Mouse (Mus musculus) embryonic facial prominence, embryonic 15.5 days (tissue): ENCODE results near the gene Uvrag. TPM values are rescaled to one million over a fixed set of nuclear protein-coding genes. Genes with fewer than 3 reads are reported as not detected.

Experiments used
- ATAC-seq: fragments of 200-750 bp; cut with Nextera tagmentation; 2 replicates; pipeline ENCODE4 v1.8.0; 2017; ENCODE audit warnings: low read depth, moderate TSS enrichment; ENCODE audit not compliant: insufficient number of reproducible peaks, low FRiP score, low TSS enrichment
- H3K27ac ChIP-seq: fragments of 300-500 bp; sonication (generic); replicated peaks from 2 replicates; pipeline ENCODE4 v1.5.1; 2015; ENCODE audit warnings: mild to moderate bottlenecking, inconsistent platforms
- H3K27me3 ChIP-seq: fragments of 300-500 bp; sonication (generic); 2 replicates; pipeline ENCODE4 v1.6.1; 2015; ENCODE audit warnings: inconsistent platforms
- H3K36me3 ChIP-seq: fragments of 300-500 bp; sonication (generic); 2 replicates; pipeline ENCODE4 v1.6.1; 2015; ENCODE audit warnings: mild to moderate bottlenecking, inconsistent platforms
- H3K4me1 ChIP-seq: fragments of 300-500 bp; sonication (generic); 2 replicates; pipeline ENCODE4 v1.6.1; 2015; ENCODE audit warnings: inconsistent platforms
- H3K4me2 ChIP-seq: fragments of 300-500 bp; sonication (generic); replicated peaks from 2 replicates; pipeline ENCODE4 v1.6.1; 2015; ENCODE audit warnings: mild to moderate bottlenecking, inconsistent platforms
- H3K4me3 ChIP-seq: fragments of 300-500 bp; sonication (generic); replicated peaks from 2 replicates; pipeline ENCODE4 v1.5.1; 2015; ENCODE audit warnings: mild to moderate bottlenecking, inconsistent platforms
- H3K9ac ChIP-seq: fragments of 300-500 bp; sonication (generic); 2 replicates; pipeline ENCODE4 v1.6.1; 2015; ENCODE audit warnings: inconsistent platforms
- H3K9me3 ChIP-seq: fragments of 300-500 bp; sonication (generic); replicated peaks from 2 replicates; pipeline ENCODE4 v1.6.1; 2016; ENCODE audit warnings: inconsistent platforms
- WGBS: fragments of 180-500 bp; shearing (Covaris S2); methylation state at CpG from one replicate; pipeline ENCODE4 v1.1.7; 2015; 5-methylcytosine and 5-hydroxymethylcytosine counted together
- polyA plus RNA-seq: library from polyadenylated mRNA; unstranded; fragments of >200 nt; fragmentation: Nextera tagmentation; extraction: Ambion mirVana; gene quantifications from 2 replicates; pipeline ENCODE4 v1.2.1, GENCODE M21; 2015

Uvrag gene
- polyA plus RNA-seq, 1 experiment from 2014 or later: 18.9 TPM

GRCm38 (mm10) chr7:98904659-98905362 is 236.1 kb downstream of the Uvrag start:
- Histone ChIP-seq H3K4me2 (no peak overlapping the region), H3K27ac (peak overlapping the region; percentile 28), H3K9ac (no peak overlapping the region), H3K9me3 (no peaks in the 10 kb centered on the region), H3K27me3 (no peaks in the 10 kb centered on the region), H3K4me3 (no peak overlapping the region), H3K4me1 (peaks cover 51% of the 10 kb centered on the region), H3K36me3 (no peaks in the 10 kb centered on the region)
- 53% methylated on average over 21 of the region's 21 CpGs for WGBS
- no peak; the same call in 1 of the 2 replicates for ATAC-seq

- H3K4me3 ChIP-seq: no peak overlapping the region
- H3K4me1 ChIP-seq: peaks cover 56% of the 10 kb centered on the region
- H3K36me3 ChIP-seq: no peaks in the 10 kb centered on the region
- WGBS: 45% methylated on average over 5 of the region's 5 CpGs
- ATAC-seq: no peak
- H3K4me2 ChIP-seq: no peak overlapping the region
- H3K27ac ChIP-seq: no peak overlapping the region
- no peaks in the 10 kb centered on the region for H3K9me3 ChIP-seq
- no peak overlapping the region for H3K9ac ChIP-seq
- no peaks in the 10 kb centered on the region for H3K27me3 ChIP-seq
Measured at GRCm38 (mm10) chr7:98903884-98904283, 237.1 kb downstream of the Uvrag start.

GRCm38 (mm10) chr7:98901120-98901519 is 239.8 kb downstream of the Uvrag start:
- no peak for ATAC-seq
- Histone ChIP-seq H3K36me3 (no peaks in the 10 kb centered on the region), H3K27me3 (no peaks in the 10 kb centered on the region), H3K4me1 (peaks cover 63% of the 10 kb centered on the region), H3K9ac (no peak overlapping the region), H3K4me3 (no peak overlapping the region), H3K27ac (no peak overlapping the region), H3K9me3 (no peaks in the 10 kb centered on the region), H3K4me2 (no peak overlapping the region)
- WGBS: 94% methylated on average over 1 of the region's 1 CpGs

- Histone ChIP-seq H3K9me3 (no peaks in the 10 kb centered on the region), H3K36me3 (no peaks in the 10 kb centered on the region), H3K4me1 (peaks cover 64% of the 10 kb centered on the region), H3K9ac (no peak overlapping the region), H3K4me2 (no peak overlapping the region), H3K27ac (peak overlapping the region; percentile 69), H3K27me3 (no peaks in the 10 kb centered on the region), H3K4me3 (no peak overlapping the region)
- WGBS: 37% methylated on average over 4 of the region's 4 CpGs
- ATAC-seq: peak; percentile 56
Measured at GRCm38 (mm10) chr7:98899815-98900214, 241.1 kb downstream of the Uvrag start.

- H3K36me3 ChIP-seq: no peaks in the 10 kb centered on the region
- H3K4me2 ChIP-seq: no peak overlapping the region
- no peak overlapping the region for H3K9ac ChIP-seq
- no peak for ATAC-seq
- 84% methylated on average over 8 of the region's 8 CpGs for WGBS
- H3K27me3 ChIP-seq: no peaks in the 10 kb centered on the region
- H3K4me1 ChIP-seq: peaks cover 53% of the 10 kb centered on the region
- no peak overlapping the region for H3K27ac ChIP-seq
- H3K9me3 ChIP-seq: no peaks in the 10 kb centered on the region
- H3K4me3 ChIP-seq: no peak overlapping the region
Measured at GRCm38 (mm10) chr7:98897323-98897722, 243.6 kb downstream of the Uvrag start.

- ATAC-seq: no peak
- Histone ChIP-seq H3K4me2 (no peak overlapping the region), H3K9ac (no peak overlapping the region), H3K4me3 (no peak overlapping the region), H3K36me3 (no peaks in the 10 kb centered on the region), H3K9me3 (no peaks in the 10 kb centered on the region), H3K27ac (peak overlapping the region; percentile 59), H3K4me1 (peaks cover 53% of the 10 kb centered on the region), H3K27me3 (no peaks in the 10 kb centered on the region)
- 31% methylated on average over 10 of the region's 10 CpGs for WGBS
Measured at GRCm38 (mm10) chr7:98895501-98896095, 245.3 kb downstream of the Uvrag start.

GRCm38 (mm10) chr7:98894768-98895167 is 246.2 kb downstream of the Uvrag start:
- Histone ChIP-seq H3K9ac (no peak overlapping the region), H3K4me2 (no peak overlapping the region), H3K4me1 (peaks cover 45% of the 10 kb centered on the region), H3K9me3 (no peaks in the 10 kb centered on the region), H3K27ac (no peak overlapping the region), H3K4me3 (no peak overlapping the region), H3K36me3 (no peaks in the 10 kb centered on the region), H3K27me3 (no peaks in the 10 kb centered on the region)
- 43% methylated on average over 5 of the region's 5 CpGs for WGBS
- ATAC-seq: no peak

- Histone ChIP-seq H3K4me1 (peaks cover 42% of the 10 kb centered on the region), H3K9ac (no peak overlapping the region), H3K27me3 (no peaks in the 10 kb centered on the region), H3K27ac (no peak overlapping the region), H3K36me3 (no peaks in the 10 kb centered on the region), H3K9me3 (no peaks in the 10 kb centered on the region), H3K4me2 (no peak overlapping the region), H3K4me3 (no peak overlapping the region)
- WGBS: 89% methylated on average over 5 of the region's 5 CpGs
- ATAC-seq: no peak
Measured at GRCm38 (mm10) chr7:98894305-98894704, 246.6 kb downstream of the Uvrag start.

- no peak overlapping the region for H3K9ac ChIP-seq
- WGBS: 75% methylated on average over 5 of the region's 5 CpGs
- H3K27ac ChIP-seq: no peak overlapping the region
- ATAC-seq: no peak
- no peaks in the 10 kb centered on the region for H3K27me3 ChIP-seq
- H3K4me3 ChIP-seq: no peak overlapping the region
- H3K36me3 ChIP-seq: 0 out of 2 replicates have a peak, but pooled peaks cover 2% of the 10 kb centered on the region
- H3K4me1 ChIP-seq: peaks cover 39% of the 10 kb centered on the region
- no peaks in the 10 kb centered on the region for H3K9me3 ChIP-seq
- H3K4me2 ChIP-seq: no peak overlapping the region
Measured at GRCm38 (mm10) chr7:98893144-98893543, 247.8 kb downstream of the Uvrag start.

- H3K27ac ChIP-seq: no peak overlapping the region
- WGBS: 88% methylated on average over 7 of the region's 7 CpGs
- H3K4me1 ChIP-seq: peaks cover 6% of the 10 kb centered on the region; the same call in 1 of the 2 replicates
- ATAC-seq: no peak
- H3K9me3 ChIP-seq: no peaks in the 10 kb centered on the region
- H3K9ac ChIP-seq: no peak overlapping the region
- H3K4me3 ChIP-seq: no peak overlapping the region
- no peaks in the 10 kb centered on the region for H3K27me3 ChIP-seq
- no peak overlapping the region for H3K4me2 ChIP-seq
- peaks cover 5% of the 10 kb centered on the region; the same call in 1 of the 2 replicates for H3K36me3 ChIP-seq
Measured at GRCm38 (mm10) chr7:98889211-98889610, 251.7 kb downstream of the Uvrag start.

GRCm38 (mm10) chr7:98888810-98889209 is 252.1 kb downstream of the Uvrag start:
- no peak overlapping the region for H3K9ac ChIP-seq

More at GRCm38 (mm10) chr7:98888810-98889209, 252.1 kb downstream of the Uvrag start:
- no peak overlapping the region for H3K27ac ChIP-seq
- no peak overlapping the region for H3K4me2 ChIP-seq
- no peak overlapping the region for H3K4me3 ChIP-seq
- no peaks in the 10 kb centered on the region for H3K27me3 ChIP-seq
- 52% methylated on average over 5 of the region's 5 CpGs for WGBS
- H3K36me3 ChIP-seq: peaks cover 5% of the 10 kb centered on the region; the same call in 1 of the 2 replicates
- H3K4me1 ChIP-seq: peaks cover 5% of the 10 kb centered on the region; the same call in 1 of the 2 replicates
- H3K9me3 ChIP-seq: no peaks in the 10 kb centered on the region
- no peak for ATAC-seq
